In the genomic region with DNA sequence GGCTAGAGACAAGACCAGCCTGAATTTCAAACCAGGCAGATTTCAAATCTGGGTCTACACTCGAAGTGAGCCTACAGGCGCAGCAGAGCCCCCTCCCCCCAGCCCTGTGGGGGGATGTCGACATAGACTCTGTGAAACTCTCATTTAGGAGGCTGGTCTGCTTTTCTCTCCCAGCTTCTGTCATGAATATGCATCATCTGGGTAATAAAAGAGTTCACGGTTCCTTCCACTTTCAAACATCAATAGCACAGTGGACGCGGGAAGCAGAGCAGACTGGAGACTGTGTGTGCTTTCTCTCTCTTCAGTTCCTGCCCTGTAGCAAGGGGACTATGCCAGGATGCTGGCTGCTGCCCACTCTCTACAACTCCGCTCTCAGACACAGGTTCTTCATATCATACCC, we compare ENCODE assay signal across 8 mouse cellular contexts. TPM values are rescaled to one million over a fixed set of nuclear protein-coding genes. Genes with fewer than 3 reads are reported as not detected.
DNase-seq lines count a peak whose midpoint lies in the region; ATAC-seq and TF ChIP-seq lines count a peak whose summit lies in the region.
"Had no signal": no experiment of that assay in that cellular context is flagged by ENCODE, and none has a peak within 500 bp of the region (broad histone marks: within the 10 kb centered on the region; RNA-seq: fewer than 3 reads in every experiment).

No protein-coding gene starts in this region.

- no peaks in the 10 kb centered on the region for H3K9me3 ChIP-seq in forebrain, postnatal 0 days (ENCODE audit: low read length)
- H3K9me3 ChIP-seq in midbrain, embryonic 15.5 days = no peaks in the 10 kb centered on the region

- peak overlapping the region; percentile 78 for H3K27ac ChIP-seq in forebrain, postnatal 0 days (ENCODE audit: low read depth, low read length)
- H3K27ac ChIP-seq in midbrain, embryonic 15.5 days = peak overlapping the region; percentile 87

- no peak for TF ChIP-seq CTCF in forebrain, postnatal 0 days (IDR thresholded peaks at IDR 0.05; ENCODE audit: low read depth)

- 0 out of 2 replicates have a peak overlapping the region, but pooled peaks have one; percentile 2 for H3K9ac ChIP-seq in forebrain, postnatal 0 days
- H3K9ac ChIP-seq in midbrain, embryonic 15.5 days = no peak overlapping the region; the same call in 1 of the 2 replicates

- no peaks in the 10 kb centered on the region for H3K27me3 ChIP-seq in forebrain, postnatal 0 days (ENCODE audit: insufficient read depth, low read length)
- H3K27me3 ChIP-seq in midbrain, embryonic 15.5 days (replicated peaks) = no peaks in the 10 kb centered on the region

- WGBS in forebrain, postnatal 0 days = 4% methylated on average over 7 of the region's 7 CpGs
- 6% methylated on average over 7 of the region's 7 CpGs for WGBS in midbrain, embryonic 15.5 days

- peak; percentile 78 for ATAC-seq in forebrain, postnatal 0 days
- peak; percentile 53 for ATAC-seq in midbrain, embryonic 15.5 days (replicated peaks)

- H3K36me3 ChIP-seq in forebrain, postnatal 0 days (ENCODE audit: insufficient read depth) = no peaks in the 10 kb centered on the region
- no peaks in the 10 kb centered on the region for H3K36me3 ChIP-seq in midbrain, embryonic 15.5 days (replicated peaks)

- H3K4me1 ChIP-seq in forebrain, postnatal 0 days (ENCODE audit: insufficient read depth) = peaks cover 33% of the 10 kb centered on the region
- H3K4me1 ChIP-seq in midbrain, embryonic 15.5 days = peaks cover 88% of the 10 kb centered on the region

- H3K4me3 ChIP-seq in forebrain, postnatal 0 days (ENCODE audit: low read depth, low read length) = 0 out of 2 replicates have a peak overlapping the region, but pooled peaks have one; percentile 7
- H3K4me3 ChIP-seq in midbrain, embryonic 15.5 days = no peak overlapping the region

- H3K4me2 ChIP-seq in forebrain, postnatal 0 days (ENCODE audit: low read depth) = peak overlapping the region; percentile 35
- peak overlapping the region; percentile 29 for H3K4me2 ChIP-seq in midbrain, embryonic 15.5 days

- DNase-seq in layer of hippocampus, adult 9-11 months = peak; percentile 50
- no peak for DNase-seq in layer of hippocampus, adult 18-20 months (ENCODE audit: low spot score in 2 of 2)
- peak; percentile 76 for DNase-seq in embryo, embryonic 11 days
- peak; percentile 75 for DNase-seq in forebrain, postnatal 0 days
- no peak for DNase-seq in B cell, adult 2 months
- no peak for DNase-seq in lung, postnatal 4 days
- DNase-seq: cerebellum, adult 18-20 months had no signal

RNA-seq across cellular contexts. Expression of gene Notch1, which starts 30.8 kb away (rescaled TPM):
- 10 to 100 TPM; 26.4 to 26.9 TPM for total RNA-seq in layer of hippocampus, adult 18-20 months (2021)
- total RNA-seq in forebrain, postnatal 0 days (2014; rRNA removed) = 23.8 and 38.7 TPM in 2 replicates
- polyA plus RNA-seq in forebrain, postnatal 0 days (2015; fragmentation: Nextera tagmentation; extraction: Ambion mirVana) = 5.0 and 6.8 TPM in 2 replicates
- 15.6 and 17.6 TPM in 2 replicates for polyA plus RNA-seq in midbrain, embryonic 15.5 days (2015; fragmentation: Nextera tagmentation; extraction: Ambion mirVana)

RNA-seq across cellular contexts. Expression of gene Sec16a, which starts 40.7 kb away (rescaled TPM):
- total RNA-seq in layer of hippocampus, adult 18-20 months (2021) = 10 to 100 TPM; 50.3 to 50.4 TPM
- 52.6 and 65.6 TPM in 2 replicates for total RNA-seq in forebrain, postnatal 0 days (2014; rRNA removed)
- polyA plus RNA-seq in forebrain, postnatal 0 days (2015; fragmentation: Nextera tagmentation; extraction: Ambion mirVana) = 9.0 and 10.9 TPM in 2 replicates
- polyA plus RNA-seq in midbrain, embryonic 15.5 days (2015; fragmentation: Nextera tagmentation; extraction: Ambion mirVana) = 21.3 and 21.5 TPM in 2 replicates

Comparison
In these comparisons a context has a peak if more than half of its experiments do, and no peak if none do; other contexts are left out.
1. DNase-seq: peak in layer of hippocampus, adult 9-11 months (single experiment), embryo, embryonic 11 days (single experiment) and forebrain, postnatal 0 days (single experiment); none in layer of hippocampus, adult 18-20 months (0 of 2), B cell, adult 2 months (0 of 2) and lung, postnatal 4 days (0 of 2).